Mouse (Mus musculus): ENCODE data around the gene Ltbp1.

DNA sequence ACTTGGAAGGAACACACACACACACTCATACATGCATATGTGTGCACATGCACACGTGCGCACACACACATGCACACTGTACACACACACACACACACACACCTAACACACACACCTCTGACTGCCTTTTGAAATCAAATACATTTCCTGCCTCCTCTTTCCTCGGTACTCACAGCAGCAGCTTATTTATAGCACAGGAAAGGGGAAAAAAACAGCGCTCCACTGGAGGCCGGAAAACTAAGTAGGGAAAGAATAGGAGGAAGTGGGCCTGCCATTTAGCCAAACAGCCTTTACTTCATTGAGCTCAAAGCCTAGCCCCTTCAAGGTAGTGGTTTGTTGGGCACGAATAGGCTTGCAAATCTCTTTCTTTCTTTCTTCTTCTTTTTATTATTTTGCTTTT lies 430.2 kb downstream of the Ltbp1 start, which contains the start of gene Rasgrp3:
- TF ChIP-seq POLR2A (IDR thresholded peaks at IDR 0.05; ENCODE audit: extremely low read depth, insufficient read depth, low read length) (no peak), CTCF (IDR thresholded peaks at IDR 0.05; ENCODE audit: extremely low read depth, insufficient read depth, low read length) (no peak)
